Mouse (Mus musculus) bone marrow macrophage, adult 2 months (primary cell): Measurements from ENCODE around the gene Gdf2. TPM values are rescaled to one million over a fixed set of nuclear protein-coding genes. Genes with fewer than 3 reads are reported as not detected.

Source experiments
- H3K27ac ChIP-seq: 2 replicates; pipeline ENCODE4 v1.5.1; 2012; ENCODE audit warnings: low read depth, low read length; ENCODE audit not compliant: insufficient read depth
- H3K4me1 ChIP-seq: 2 replicates; pipeline ENCODE4 v1.6.1; 2012; ENCODE audit warnings: low read length; ENCODE audit not compliant: control insufficient read depth, insufficient read depth
- H3K4me3 ChIP-seq: 2 replicates; pipeline ENCODE4 v1.5.1; 2012; ENCODE audit warnings: mild to moderate bottlenecking, low read length, moderate library complexity; ENCODE audit not compliant: insufficient read depth
- CTCF ChIP-seq: IDR thresholded peaks from 2 replicates; pipeline ENCODE4 v1.5.1; 2012; ENCODE audit warnings: low read depth, mild to moderate bottlenecking, low read length, moderate library complexity
- POLR2A ChIP-seq: IDR thresholded peaks from 2 replicates; pipeline ENCODE4 v1.6.1; 2012; ENCODE audit warnings: mild to moderate bottlenecking, low read depth, low read length, borderline replicate concordance
- polyA plus RNA-seq: library from polyadenylated mRNA; stranded (reverse); fragments of >200 nt; gene quantifications from 2 replicates; pipeline ENCODE4 v1.2.4, GENCODE M21; 2012; ENCODE audit not compliant: missing spikeins, insufficient read depth, insufficient read length

Gene Gdf2
- polyA plus RNA-seq, 1 experiment = not detected

GRCm38 (mm10) chr14:33953761-33954160, 12.9 kb downstream of the Gdf2 start, which contains the start of gene Rbp3:
Rbp3 (plus strand) TSS chr14:33954003.
- H3K4me1 ChIP-seq = no peaks in the 10 kb centered on the region
- H3K4me3 ChIP-seq = no peak within 1 kb of the TSS
- TF ChIP-seq CTCF = no peak
- TF ChIP-seq POLR2A = no peak
- no peak within 1 kb of the TSS for H3K27ac ChIP-seq

- no peak for TF ChIP-seq CTCF
- no peak for TF ChIP-seq POLR2A
- no peak overlapping the region for H3K4me3 ChIP-seq
These were observed 15.2 kb downstream of the Gdf2 start for GRCm38 (mm10) chr14:33956055-33956454.

GRCm38 (mm10) chr14:33958186-33958585, 17.3 kb downstream of the Gdf2 start:
- Histone ChIP-seq H3K4me1 (no peaks in the 10 kb centered on the region), H3K4me3 (no peak overlapping the region), H3K27ac (no peak overlapping the region)
- TF ChIP-seq CTCF (no peak), POLR2A (no peak)

More at GRCm38 (mm10) chr14:33956055-33956454, 15.2 kb downstream of the Gdf2 start:
- Histone ChIP-seq H3K4me1 (no peaks in the 10 kb centered on the region), H3K27ac (no peak overlapping the region)

GRCm38 (mm10) chr14:33958841-33959240, 18.0 kb downstream of the Gdf2 start:
- Histone ChIP-seq H3K4me3 (no peak overlapping the region), H3K27ac (no peak overlapping the region), H3K4me1 (no peaks in the 10 kb centered on the region)
- TF ChIP-seq POLR2A (no peak), CTCF (no peak)

- Histone ChIP-seq H3K27ac (no peak overlapping the region), H3K4me3 (no peak overlapping the region), H3K4me1 (no peaks in the 10 kb centered on the region)
- peak; percentile 40; the same call in 1 of the 2 replicates for TF ChIP-seq CTCF
- no peak for TF ChIP-seq POLR2A
These were observed 18.5 kb downstream of the Gdf2 start for GRCm38 (mm10) chr14:33959341-33959740.

- Histone ChIP-seq H3K4me1 (no peaks in the 10 kb centered on the region), H3K4me3 (no peak overlapping the region), H3K27ac (no peak overlapping the region)
- peak; percentile 45; the same call in 1 of the 2 replicates for TF ChIP-seq CTCF
- no peak for TF ChIP-seq POLR2A
These were observed 24.8 kb downstream of the Gdf2 start for GRCm38 (mm10) chr14:33965675-33966074.

GRCm38 (mm10) chr14:33972679-33973078, 31.8 kb downstream of the Gdf2 start:
- H3K4me3 ChIP-seq = no peak overlapping the region
- TF ChIP-seq CTCF (no peak), POLR2A (no peak)
- H3K27ac ChIP-seq = no peak overlapping the region
- H3K4me1 ChIP-seq = no peaks in the 10 kb centered on the region

GRCm38 (mm10) chr14:33974752-33975151, 33.9 kb downstream of the Gdf2 start:
- TF ChIP-seq CTCF = no peak
- no peak for TF ChIP-seq POLR2A
- Histone ChIP-seq H3K4me3 (no peak overlapping the region), H3K27ac (no peak overlapping the region), H3K4me1 (no peaks in the 10 kb centered on the region)

- no peak overlapping the region for H3K4me3 ChIP-seq
- no peaks in the 10 kb centered on the region for H3K4me1 ChIP-seq
- H3K27ac ChIP-seq = no peak overlapping the region
- no peak for TF ChIP-seq CTCF
- no peak for TF ChIP-seq POLR2A
These were observed 36.9 kb downstream of the Gdf2 start for GRCm38 (mm10) chr14:33977748-33978147.

- TF ChIP-seq POLR2A (no peak), CTCF (no peak)
- Histone ChIP-seq H3K27ac (no peak within 1 kb of the TSS), H3K4me3 (no peak within 1 kb of the TSS), H3K4me1 (no peaks in the 10 kb centered on the region)
These were observed 37.8 kb downstream of the Gdf2 start, which contains the start of gene Zfp488 for GRCm38 (mm10) chr14:33978604-33979059. Zfp488 (minus strand) TSS chr14:33978764.
